Mouse (Mus musculus) small intestine, adult 2 months (tissue): ENCODE measurements around the gene Ints14.

Experiments used
- CTCF ChIP-seq: fragments of 200-500 bp; IDR thresholded peaks from 2 replicates; pipeline ENCODE4 v1.5.1; 2012; ENCODE audit warnings: low read depth, mild to moderate bottlenecking, control low read depth, inconsistent platforms, low read length, moderate library complexity, mixed read lengths; ENCODE audit not compliant: insufficient replicate concordance, insufficient read length; ENCODE audit errors: extremely low read depth
- POLR2A ChIP-seq: fragments of 200-500 bp; IDR thresholded peaks from 2 replicates; pipeline ENCODE4 v1.6.1; 2012; ENCODE audit warnings: low read depth, mild to moderate bottlenecking, control low read depth, inconsistent platforms, low read length, moderate library complexity

DNA sequence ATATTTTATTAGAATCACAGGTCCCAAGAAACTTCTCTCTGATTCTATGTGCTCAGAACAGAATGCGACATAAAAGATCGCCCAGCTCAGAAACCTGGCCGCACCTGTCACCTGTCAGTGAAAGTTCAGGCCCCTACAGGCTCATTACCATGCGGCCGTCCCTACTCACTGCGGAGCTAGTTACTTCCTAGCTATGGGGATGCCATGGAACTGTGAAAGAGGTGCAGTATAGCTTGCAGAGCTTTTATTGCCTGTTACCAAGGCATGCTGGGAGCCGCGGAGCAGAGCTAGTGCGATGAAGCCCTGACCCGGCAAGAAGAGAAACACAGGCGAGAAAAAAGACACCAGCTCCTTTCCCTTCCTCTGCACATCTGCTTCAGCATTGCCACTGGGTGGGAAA, 16.7 kb upstream of the Ints14 start:
- no peak for TF ChIP-seq POLR2A
- TF ChIP-seq CTCF, result no peak
